Mouse (Mus musculus) hindbrain, embryonic 11.5 days (tissue): Measurements from ENCODE around the gene Fam102b. TPM values are rescaled to one million over a fixed set of nuclear protein-coding genes. Genes with fewer than 3 reads are reported as not detected.

Experiments
- ATAC-seq: fragments of 200-750 bp; cut with Nextera tagmentation; 2 replicates; pipeline ENCODE4 v1.8.0; 2017; ENCODE audit warnings: mild to moderate bottlenecking, moderate TSS enrichment, moderate library complexity; ENCODE audit not compliant: low FRiP score
- DNase-seq: peaks from one replicate; pipeline ENCODE4 v3.0.0-alpha.2; 2015; ENCODE audit warnings: low spot score
- H3K27ac ChIP-seq: fragments of 300-500 bp; sonication (generic); 2 replicates; pipeline ENCODE4 v1.5.1; 2014; ENCODE audit warnings: mild to moderate bottlenecking, low read depth, low read length
- H3K27me3 ChIP-seq: fragments of 300-500 bp; sonication (generic); 2 replicates; pipeline ENCODE4 v1.6.1; 2014; ENCODE audit warnings: mild to moderate bottlenecking, low read length, moderate library complexity, mixed read lengths; ENCODE audit not compliant: control insufficient read depth, insufficient read depth
- H3K36me3 ChIP-seq: fragments of 300-500 bp; sonication (generic); 2 replicates; pipeline ENCODE4 v1.6.1; 2014; ENCODE audit warnings: mild to moderate bottlenecking, low read length, moderate library complexity, mixed read lengths; ENCODE audit not compliant: control insufficient read depth, insufficient read depth
- H3K4me1 ChIP-seq: fragments of 300-500 bp; sonication (generic); replicated peaks from 2 replicates; pipeline ENCODE4 v1.6.1; 2014; ENCODE audit warnings: low read length, mixed read lengths; ENCODE audit not compliant: control insufficient read depth, insufficient read depth
- H3K4me2 ChIP-seq: fragments of 300-500 bp; sonication (generic); replicated peaks from 2 replicates; pipeline ENCODE4 v1.6.1; 2014; ENCODE audit warnings: mild to moderate bottlenecking, low read depth, low read length
- H3K4me3 ChIP-seq: fragments of 300-500 bp; sonication (generic); 2 replicates; pipeline ENCODE4 v1.5.1; 2014; ENCODE audit warnings: low read depth, low read length
- H3K9ac ChIP-seq: fragments of 300-500 bp; sonication (generic); 2 replicates; pipeline ENCODE4 v1.6.1; 2014; ENCODE audit warnings: low read depth, low read length
- H3K9me3 ChIP-seq: fragments of 300-500 bp; sonication (generic); 2 replicates; pipeline ENCODE4 v1.6.1; 2016; ENCODE audit warnings: low read length; ENCODE audit not compliant: control insufficient read depth
- WGBS: fragments of 180-500 bp; shearing (Covaris S2); extraction: QIAGEN DNeasy Blood & Tissue Kit; methylation state at CpG from one replicate; pipeline ENCODE4 v1.1.7; 2014; 5-methylcytosine and 5-hydroxymethylcytosine counted together
- polyA plus RNA-seq: library from polyadenylated mRNA; unstranded; fragments of >200 nt; fragmentation: Nextera tagmentation; extraction: Ambion mirVana; gene quantifications from 2 replicates; pipeline ENCODE4 v1.2.1, GENCODE M21; 2014

The Fam102b gene
- polyA plus RNA-seq, 1 experiment from 2014 or later: 12.5 TPM

DNA sequence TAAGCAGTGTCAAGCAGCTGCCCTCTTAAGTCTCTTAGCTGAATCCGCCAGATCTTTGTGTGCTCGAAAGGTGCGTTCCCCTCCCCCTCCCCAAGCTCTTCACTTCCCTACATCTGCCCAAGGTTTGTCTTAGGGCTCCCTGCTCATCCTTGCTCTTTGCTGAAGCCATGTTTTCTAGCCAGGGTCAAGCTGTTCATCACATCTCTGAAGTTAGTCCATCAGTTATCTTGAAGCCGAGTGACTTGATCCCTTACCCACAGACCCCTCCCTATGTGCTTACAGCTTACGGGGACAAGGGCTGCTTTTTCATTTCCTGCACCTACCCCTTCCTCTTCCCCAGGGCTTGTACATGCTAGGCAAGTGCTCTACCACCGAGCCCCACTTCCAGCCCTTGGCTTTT is 65.8 kb downstream of the Fam102b start:
- Histone ChIP-seq H3K9ac (peak overlapping the region; percentile 42; the same call in 1 of the 2 replicates), H3K4me1 (peaks cover 8% of the 10 kb centered on the region), H3K36me3 (no peaks in the 10 kb centered on the region), H3K27me3 (no peaks in the 10 kb centered on the region), H3K4me3 (no peak overlapping the region), H3K4me2 (peak overlapping the region; percentile 42), H3K27ac (peak overlapping the region; percentile 67), H3K9me3 (no peaks in the 10 kb centered on the region)
- no peak for DNase-seq
- peak; percentile 58 for ATAC-seq
- 40% methylated on average over 6 of the region's 6 CpGs for WGBS

GRCm38 (mm10) chr3:108961226-108961625 is 66.2 kb downstream of the Fam102b start:
- WGBS: 19% methylated on average over 7 of the region's 7 CpGs
- H3K4me3 ChIP-seq: no peak overlapping the region
- no peaks in the 10 kb centered on the region for H3K36me3 ChIP-seq
- DNase-seq: peak; percentile 73
- no peaks in the 10 kb centered on the region for H3K27me3 ChIP-seq
- H3K9me3 ChIP-seq: no peaks in the 10 kb centered on the region
- H3K27ac ChIP-seq: peak overlapping the region; percentile 67
- peaks cover 8% of the 10 kb centered on the region for H3K4me1 ChIP-seq
- peak overlapping the region; percentile 42; the same call in 1 of the 2 replicates for H3K9ac ChIP-seq
- H3K4me2 ChIP-seq: peak overlapping the region; percentile 42
- peak; percentile 90 for ATAC-seq

GRCm38 (mm10) chr3:108959680-108960295 is 67.6 kb downstream of the Fam102b start:
- no peak overlapping the region for H3K9ac ChIP-seq
- no peaks in the 10 kb centered on the region for H3K27me3 ChIP-seq
- H3K4me2 ChIP-seq: no peak overlapping the region
- H3K36me3 ChIP-seq: no peaks in the 10 kb centered on the region
- DNase-seq (no peak), ATAC-seq (no peak)
- no peaks in the 10 kb centered on the region for H3K9me3 ChIP-seq
- no peak overlapping the region for H3K4me3 ChIP-seq
- peaks cover 8% of the 10 kb centered on the region for H3K4me1 ChIP-seq
- WGBS: 77% methylated on average over 13 of the region's 13 CpGs
- H3K27ac ChIP-seq: no peak overlapping the region

GRCm38 (mm10) chr3:108957976-108958375 is 69.4 kb downstream of the Fam102b start:
- DNase-seq (no peak), ATAC-seq (no peak)
- Histone ChIP-seq H3K4me1 (peaks cover 8% of the 10 kb centered on the region), H3K36me3 (no peaks in the 10 kb centered on the region), H3K4me3 (no peak overlapping the region), H3K4me2 (no peak overlapping the region), H3K9me3 (no peaks in the 10 kb centered on the region), H3K27ac (no peak overlapping the region), H3K9ac (no peak overlapping the region), H3K27me3 (no peaks in the 10 kb centered on the region)

- Histone ChIP-seq H3K4me1 (no peaks in the 10 kb centered on the region), H3K27ac (no peak overlapping the region), H3K4me2 (no peak overlapping the region), H3K4me3 (no peak overlapping the region), H3K9ac (no peak overlapping the region), H3K27me3 (no peaks in the 10 kb centered on the region), H3K36me3 (no peaks in the 10 kb centered on the region), H3K9me3 (no peaks in the 10 kb centered on the region)
- ATAC-seq: no peak
- 87% methylated on average over 10 of the region's 10 CpGs for WGBS
- DNase-seq: no peak
Observed at GRCm38 (mm10) chr3:108940996-108941395, 86.4 kb downstream of the Fam102b start.

DNA sequence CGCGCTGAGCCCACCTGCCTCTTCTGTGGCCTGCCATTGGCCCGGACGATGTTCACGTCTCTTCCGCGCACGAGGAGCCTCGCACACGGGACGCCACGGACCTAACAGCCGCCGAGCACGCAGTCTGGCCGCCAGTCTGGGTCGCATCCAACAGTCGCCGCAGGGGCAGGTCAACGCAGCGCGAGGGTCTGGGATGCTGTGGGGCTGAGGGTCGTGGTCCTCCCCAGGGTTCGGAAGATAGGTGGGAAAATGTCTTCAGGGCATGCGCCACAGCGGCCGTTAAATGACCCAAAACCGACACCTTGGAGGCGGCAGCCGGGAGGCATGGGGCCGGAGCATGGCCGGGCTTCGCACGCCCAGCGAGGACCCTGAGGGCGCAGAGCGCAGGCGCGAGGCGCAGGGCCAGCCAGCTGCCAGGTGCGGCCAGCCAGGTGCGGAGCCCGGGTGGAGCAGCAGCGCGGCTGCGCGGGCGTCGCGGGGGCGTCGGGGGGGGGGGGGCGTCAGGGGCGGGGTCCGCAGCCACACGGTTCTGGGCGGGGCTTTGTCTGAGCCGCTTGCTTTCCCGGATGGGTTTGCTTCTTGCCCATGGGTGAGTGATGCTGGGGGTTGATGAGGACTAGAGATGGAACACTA is 87.3 kb downstream of the Fam102b start, which contains the start of gene Gm9857:
Gm9857 (minus strand) TSS at position 445 of the 633 bp plus-strand sequence.
- Histone ChIP-seq H3K9ac (no peak within 1 kb of the TSS), H3K4me1 (no peaks in the 10 kb centered on the region)
- peak; percentile 31 for DNase-seq

GRCm38 (mm10) chr3:108939573-108939972 is 87.8 kb downstream of the Fam102b start, which contains the start of gene Henmt1:
Gene Henmt1 (plus strand): TSS chr3:108939873.
- H3K27me3 ChIP-seq: no peaks in the 10 kb centered on the region
- ATAC-seq (no peak), DNase-seq (no peak)
- no peaks in the 10 kb centered on the region for H3K9me3 ChIP-seq
- H3K27ac ChIP-seq: no peak within 1 kb of the TSS
- no peak within 1 kb of the TSS for H3K9ac ChIP-seq
- no peaks in the 10 kb centered on the region for H3K4me1 ChIP-seq
- H3K36me3 ChIP-seq: no peaks in the 10 kb centered on the region
- H3K4me3 ChIP-seq: peak within 1 kb of the TSS; percentile 16; the same call in 1 of the 2 replicates
- peak within 1 kb of the TSS; percentile 40 for H3K4me2 ChIP-seq
- WGBS: 82% methylated on average over 5 of the region's 5 CpGs

More for the DNA sequence above, 87.3 kb downstream of the Fam102b start, which contains the start of gene Gm9857:
- 61% methylated on average over 44 of the region's 59 CpGs for WGBS
- peak; percentile 70 for ATAC-seq
- Histone ChIP-seq H3K27me3 (no peaks in the 10 kb centered on the region), H3K9me3 (no peaks in the 10 kb centered on the region), H3K4me3 (peak within 1 kb of the TSS; percentile 16; the same call in 1 of the 2 replicates), H3K27ac (no peak within 1 kb of the TSS), H3K4me2 (peak within 1 kb of the TSS; percentile 40), H3K36me3 (no peaks in the 10 kb centered on the region)

GRCm38 (mm10) chr3:108938691-108939090 is 88.7 kb downstream of the Fam102b start:
- WGBS: 91% methylated on average over 5 of the region's 5 CpGs
- no peaks in the 10 kb centered on the region for H3K4me1 ChIP-seq
- DNase-seq (no peak), ATAC-seq (no peak)
- H3K36me3 ChIP-seq: no peaks in the 10 kb centered on the region
- H3K27ac ChIP-seq: no peak overlapping the region
- no peak overlapping the region for H3K4me2 ChIP-seq
- no peak overlapping the region for H3K9ac ChIP-seq
- H3K27me3 ChIP-seq: no peaks in the 10 kb centered on the region
- H3K9me3 ChIP-seq: no peaks in the 10 kb centered on the region
- no peak overlapping the region for H3K4me3 ChIP-seq

DNA sequence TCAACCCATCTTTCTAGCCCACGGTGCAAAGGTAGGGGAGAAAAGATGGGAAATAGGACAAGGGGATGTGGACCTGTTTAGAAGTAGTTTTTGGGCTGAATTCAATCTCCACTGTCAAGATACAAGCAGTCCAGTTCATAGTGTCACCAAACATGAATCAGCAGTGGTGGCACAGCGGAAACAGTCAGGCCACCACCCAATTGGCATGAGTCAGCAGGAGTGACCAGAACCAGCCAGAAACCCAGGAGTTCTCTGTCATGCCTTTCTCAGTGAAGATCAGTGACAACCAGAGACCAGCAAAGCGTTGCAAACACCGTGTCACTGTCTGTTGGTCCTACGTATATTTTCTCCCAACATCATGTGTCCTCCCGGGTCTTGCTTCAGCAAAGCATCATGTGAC is 93.8 kb downstream of the Fam102b start:
- no peaks in the 10 kb centered on the region for H3K36me3 ChIP-seq
- ATAC-seq (no peak), DNase-seq (no peak)
- no peaks in the 10 kb centered on the region for H3K4me1 ChIP-seq
- H3K4me3 ChIP-seq: no peak overlapping the region
- H3K4me2 ChIP-seq: no peak overlapping the region
- H3K9ac ChIP-seq: no peak overlapping the region
- no peaks in the 10 kb centered on the region for H3K27me3 ChIP-seq
- WGBS: 93% methylated on average over 6 of the region's 6 CpGs
- no peak overlapping the region for H3K27ac ChIP-seq
- no peaks in the 10 kb centered on the region for H3K9me3 ChIP-seq
